Mouse (Mus musculus) T-cell, adult 2 months (primary cell): ENCODE results near the gene Gm49333.

Source experiments
- DNase-seq: peaks from one replicate; pipeline ENCODE4 v3.0.0; 2022; ENCODE audit warnings: low spot score

Gm49333 gene

GRCm38 (mm10) chr16:20691617-20692016 is 80.2 kb downstream of the Gm49333 start:
- DNase-seq = no peak

- no peak for DNase-seq
These were observed 81.0 kb downstream of the Gm49333 start for GRCm38 (mm10) chr16:20692241-20692965.

GRCm38 (mm10) chr16:20693111-20693701 is 81.8 kb downstream of the Gm49333 start, which contains the start of gene Fam131a:
Gene Fam131a, plus strand, starts transcription at chr16:20693241.
- peak; percentile 70 for DNase-seq

- no peak for DNase-seq
These were observed 83.4 kb downstream of the Gm49333 start for GRCm38 (mm10) chr16:20694781-20695180.
